Mouse (Mus musculus) embryo, embryonic 11 days (tissue): ENCODE results near the gene Senp8.

ENCODE experiments used
- DNase-seq: peaks from one replicate; pipeline ENCODE4 v3.0.0-alpha.2; 2015

Senp8 gene

GRCm38 (mm10) chr9:59709225-59709624 lies 41.3 kb downstream of the Senp8 start:
- no peak for DNase-seq

GRCm38 (mm10) chr9:59706850-59707825 lies 43.4 kb downstream of the Senp8 start:
- DNase-seq = no peak

- DNase-seq = no peak
Observed at GRCm38 (mm10) chr9:59703099-59703498, 47.4 kb downstream of the Senp8 start.

- no peak for DNase-seq
Observed at GRCm38 (mm10) chr9:59701094-59701493, 49.4 kb downstream of the Senp8 start.

- no peak for DNase-seq
Observed at GRCm38 (mm10) chr9:59696381-59696780, 54.1 kb downstream of the Senp8 start.

GRCm38 (mm10) chr9:59695451-59695813 lies 55.1 kb downstream of the Senp8 start:
- DNase-seq = no peak

- peak; percentile 45 for DNase-seq
Observed at GRCm38 (mm10) chr9:59694571-59695450, 55.7 kb downstream of the Senp8 start.

GRCm38 (mm10) chr9:59692145-59692544 lies 58.4 kb downstream of the Senp8 start:
- no peak for DNase-seq

- DNase-seq = peak; percentile 50
Observed at GRCm38 (mm10) chr9:59691635-59692094, 58.8 kb downstream of the Senp8 start.

- DNase-seq = no peak
Observed at GRCm38 (mm10) chr9:59687416-59688046, 63.0 kb downstream of the Senp8 start.
